Mouse (Mus musculus): ENCODE data around the gene Il17re.

DNA sequence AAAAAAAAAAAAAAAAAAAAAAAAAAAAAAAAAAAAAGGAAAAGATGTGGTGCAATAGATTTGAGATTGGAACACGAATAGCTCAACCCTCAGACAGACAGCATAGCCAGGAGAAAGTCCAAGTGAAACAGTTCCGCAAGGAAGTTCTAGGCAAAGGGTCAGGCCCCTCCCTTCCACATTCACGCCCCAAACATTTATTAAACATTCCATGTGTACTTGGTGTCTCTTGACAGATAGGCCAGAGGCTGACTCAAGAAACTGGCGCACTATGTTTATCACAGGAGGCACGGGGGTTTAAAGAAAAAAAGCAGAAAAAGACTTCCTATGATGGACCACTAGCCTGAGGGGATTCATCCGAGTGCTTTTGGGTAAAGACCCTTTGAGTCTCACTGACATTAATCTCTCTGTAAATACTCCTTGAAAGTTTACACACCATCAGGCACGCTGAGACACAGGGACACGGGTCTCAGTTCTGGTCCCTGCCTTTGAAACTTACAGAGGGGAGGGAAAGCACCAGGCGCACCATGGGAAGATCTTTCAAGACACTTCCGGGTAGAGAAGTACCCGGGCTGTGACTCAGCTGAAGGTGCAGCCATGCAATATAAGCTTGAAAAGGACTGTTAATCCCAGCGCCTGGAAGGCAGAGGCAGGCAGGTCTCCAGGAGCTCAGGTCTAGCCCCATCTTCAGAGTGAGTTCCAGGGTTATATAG, 19.4 kb upstream of the Il17re start:
- TF ChIP-seq CTCF (IDR thresholded peaks at IDR 0.05; ENCODE audit: low read depth, low read length) (no peak), POLR2A (IDR thresholded peaks at IDR 0.05; ENCODE audit: borderline replicate concordance, low read depth, low read length) (no peak)
